In the genomic region with DNA sequence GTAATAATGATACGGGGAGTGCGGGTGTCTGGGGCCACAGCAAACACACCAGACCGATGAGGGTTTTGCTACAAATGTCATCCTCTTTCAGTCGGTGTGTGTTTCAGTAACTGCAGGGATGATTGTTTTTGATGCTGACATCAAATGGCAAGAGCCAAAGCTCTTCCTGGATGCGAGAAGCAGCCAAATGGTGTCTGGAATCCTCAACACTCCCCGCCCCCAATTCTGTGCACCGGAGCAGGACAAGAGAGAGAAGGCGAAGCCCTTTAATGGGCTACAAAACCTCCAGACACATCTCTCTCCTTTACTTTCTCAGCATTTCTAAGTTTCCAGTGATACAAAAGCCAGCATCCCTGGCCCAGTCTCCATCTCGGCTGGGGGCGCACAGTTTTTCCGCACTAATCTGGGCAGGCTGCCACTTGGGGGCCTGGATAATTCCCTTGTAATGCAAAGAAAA, we compare ENCODE assay signal across 8 mouse cellular contexts.
A peak's percentile ranks its signal among the peaks of the same experiment; 100 is the strongest.
DNase-seq lines count a peak whose midpoint lies in the region; ATAC-seq and TF ChIP-seq lines count a peak whose summit lies in the region.

No protein-coding gene starts in this region.

- no peaks in the 10 kb centered on the region for H3K4me1 ChIP-seq in intestine, embryonic 14.5 days (replicated peaks; ENCODE audit: control insufficient read depth, insufficient read depth, low read length)
- no peaks in the 10 kb centered on the region for H3K4me1 ChIP-seq in intestine, postnatal 0 days (replicated peaks; ENCODE audit: control insufficient read depth, insufficient read depth, low read length)
- peaks cover 9% of the 10 kb centered on the region for H3K4me1 ChIP-seq in hindbrain, embryonic 12.5 days
- no peaks in the 10 kb centered on the region for H3K4me1 ChIP-seq in neural tube, embryonic 11.5 days (ENCODE audit: control insufficient read depth, insufficient read depth, low read length)

- DNase-seq in intestine, embryonic 14.5 days (ENCODE audit: low spot score), result peak; percentile 56
- peak; percentile 44 for DNase-seq in embryo, embryonic 11 days
- DNase-seq in neural tube, embryonic 11.5 days (ENCODE audit: low spot score), result peak; percentile 13
- no peak for DNase-seq in lung, postnatal 36 days
- no peak for DNase-seq in right cerebral cortex, postnatal 4 days
- DNase-seq in thymus, postnatal 0 days (ENCODE audit: low spot score), result no peak

- no peak overlapping the region for H3K9ac ChIP-seq in intestine, embryonic 14.5 days (ENCODE audit: low read length)
- no peak overlapping the region for H3K9ac ChIP-seq in intestine, postnatal 0 days (ENCODE audit: low read depth, low read length)
- no peak overlapping the region for H3K9ac ChIP-seq in hindbrain, embryonic 12.5 days
- no peak overlapping the region for H3K9ac ChIP-seq in neural tube, embryonic 11.5 days (ENCODE audit: low read length)

- H3K27me3 ChIP-seq in intestine, embryonic 14.5 days (replicated peaks; ENCODE audit: control insufficient read depth, insufficient read depth, low read length), result 0 out of 2 replicates have a peak, but pooled peaks cover 2% of the 10 kb centered on the region
- no peaks in the 10 kb centered on the region for H3K27me3 ChIP-seq in intestine, postnatal 0 days (replicated peaks; ENCODE audit: control insufficient read depth, insufficient read depth, low read length)
- no peaks in the 10 kb centered on the region; the same call in 1 of the 2 replicates for H3K27me3 ChIP-seq in hindbrain, embryonic 12.5 days
- no peaks in the 10 kb centered on the region for H3K27me3 ChIP-seq in neural tube, embryonic 11.5 days (ENCODE audit: control insufficient read depth, insufficient read depth, low read length)

- no peak for TF ChIP-seq CTCF in intestine, postnatal 0 days (IDR thresholded peaks at IDR 0.05; ENCODE audit: low read depth)

- no peaks in the 10 kb centered on the region for H3K36me3 ChIP-seq in intestine, embryonic 14.5 days (ENCODE audit: control insufficient read depth, insufficient read depth, low read length)
- no peaks in the 10 kb centered on the region for H3K36me3 ChIP-seq in intestine, postnatal 0 days (ENCODE audit: control insufficient read depth, insufficient read depth)
- H3K36me3 ChIP-seq in hindbrain, embryonic 12.5 days, result no peaks in the 10 kb centered on the region
- no peaks in the 10 kb centered on the region for H3K36me3 ChIP-seq in neural tube, embryonic 11.5 days (ENCODE audit: control insufficient read depth, insufficient read depth, low read length)

- H3K9me3 ChIP-seq in intestine, embryonic 14.5 days (ENCODE audit: control insufficient read depth, low read length), result no peaks in the 10 kb centered on the region
- no peaks in the 10 kb centered on the region for H3K9me3 ChIP-seq in intestine, postnatal 0 days (ENCODE audit: control insufficient read depth)
- no peaks in the 10 kb centered on the region for H3K9me3 ChIP-seq in hindbrain, embryonic 12.5 days (replicated peaks)
- no peaks in the 10 kb centered on the region for H3K9me3 ChIP-seq in neural tube, embryonic 11.5 days (ENCODE audit: control insufficient read depth, low read length)

- no peak overlapping the region for H3K4me3 ChIP-seq in intestine, embryonic 14.5 days (ENCODE audit: low read depth, low read length)
- H3K4me3 ChIP-seq in intestine, postnatal 0 days (ENCODE audit: low read depth, low read length), result no peak overlapping the region
- H3K4me3 ChIP-seq in hindbrain, embryonic 12.5 days, result no peak overlapping the region
- H3K4me3 ChIP-seq in neural tube, embryonic 11.5 days (ENCODE audit: low read depth, low read length), result no peak overlapping the region

- 17% methylated on average over 11 of the region's 11 CpGs for WGBS in intestine, embryonic 14.5 days
- WGBS in intestine, postnatal 0 days, result 29% methylated on average over 11 of the region's 11 CpGs
- 11% methylated on average over 11 of the region's 11 CpGs for WGBS in hindbrain, embryonic 12.5 days
- 7% methylated on average over 11 of the region's 11 CpGs for WGBS in neural tube, embryonic 11.5 days

- 0 out of 2 replicates have a peak overlapping the region, but pooled peaks have one; percentile 10 for H3K4me2 ChIP-seq in intestine, embryonic 14.5 days (ENCODE audit: low read length)
- H3K4me2 ChIP-seq in intestine, postnatal 0 days (replicated peaks; ENCODE audit: low read depth), result no peak overlapping the region
- H3K4me2 ChIP-seq in hindbrain, embryonic 12.5 days (replicated peaks), result peak overlapping the region; percentile 38
- H3K4me2 ChIP-seq in neural tube, embryonic 11.5 days (ENCODE audit: low read depth), result no peak overlapping the region

- ATAC-seq in intestine, embryonic 14.5 days (replicated peaks; ENCODE audit: low FRiP score, low TSS enrichment, low read depth), result no peak
- ATAC-seq in intestine, postnatal 0 days, result no peak
- ATAC-seq in hindbrain, embryonic 12.5 days (ENCODE audit: low FRiP score), result no peak
- ATAC-seq in neural tube, embryonic 11.5 days (ENCODE audit: insufficient read depth, low FRiP score, low TSS enrichment), result no peak

- no peak overlapping the region for H3K27ac ChIP-seq in intestine, embryonic 14.5 days (ENCODE audit: low read depth)
- no peak overlapping the region for H3K27ac ChIP-seq in intestine, postnatal 0 days (ENCODE audit: low read depth, low read length)
- no peak overlapping the region for H3K27ac ChIP-seq in hindbrain, embryonic 12.5 days
- no peak overlapping the region for H3K27ac ChIP-seq in neural tube, embryonic 11.5 days (ENCODE audit: low read depth, low read length)

Comparison
In these comparisons a context has a peak if more than half of its experiments do, and no peak if none do; other contexts are left out.
1. H3K4me2 ChIP-seq: peak in intestine, embryonic 14.5 days (single experiment) and hindbrain, embryonic 12.5 days (single experiment); none in intestine, postnatal 0 days (single experiment) and neural tube, embryonic 11.5 days (single experiment).
2. DNase-seq: peak in intestine, embryonic 14.5 days (single experiment), embryo, embryonic 11 days (single experiment) and neural tube, embryonic 11.5 days (single experiment); none in lung, postnatal 36 days (single experiment), right cerebral cortex, postnatal 4 days (single experiment) and thymus, postnatal 0 days (single experiment).